Mouse (Mus musculus) granulocyte monocyte progenitor cell, adult 5-6 weeks (primary cell): ENCODE data around the gene Notch3. TPM values are rescaled to one million over a fixed set of nuclear protein-coding genes. Genes with fewer than 3 reads are reported as not detected.
"Not testable (repeated sequence)": the region's sequence is repeated elsewhere in the genome, so short reads cannot be mapped to it uniquely, and the experiment has no call there.

Experiments used
- ATAC-seq: replicated peaks from 2 replicates; pipeline ENCODE4 v1.8.0; 2016; ENCODE audit warnings: mild to moderate bottlenecking, moderate TSS enrichment, inconsistent platforms; ENCODE audit not compliant: poor library complexity, severe bottlenecking
- total RNA-seq, 2 experiments: library from RNA; stranded (forward) in 1 of 2; stranded (reverse) in 1 of 2; fragments of 200-712, 200-1000 nt in 1 of 2; fragments of >200 nt in 1 of 2; fragmentation: Nextera tagmentation in 1 of 2; gene quantifications; 2 replicates each; pipeline ENCODE4 v1.2.3; 2014 to 2017

Gene Notch3
- total RNA-seq (2014; fragmentation: Nextera tagmentation), result not detected in 2 replicates
- not detected in 2 replicates for total RNA-seq (2017)

DNA sequence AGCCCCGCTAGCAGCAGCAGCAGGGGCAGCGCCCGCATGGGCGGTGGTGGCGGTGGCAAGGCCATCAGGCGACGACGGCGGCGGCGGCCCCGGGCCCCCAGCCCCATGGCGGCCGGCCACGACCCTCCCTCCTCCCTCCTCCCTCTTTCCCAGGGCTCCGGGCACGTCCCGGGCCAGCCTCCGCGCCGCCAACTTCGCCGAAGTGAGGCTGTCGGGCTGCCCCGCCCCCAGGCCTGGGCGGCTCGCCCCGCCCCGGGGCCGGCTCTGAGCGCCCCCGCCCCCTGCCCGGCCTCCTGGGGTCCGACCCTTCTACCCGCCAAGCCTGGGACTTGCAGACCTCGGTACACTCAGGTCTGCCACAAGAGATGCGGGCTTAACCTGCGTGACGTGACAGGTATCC, at the start of gene Notch3:
Notch3 (minus strand) TSS at position 166 of the 400 bp plus-strand sequence.
- ATAC-seq, result no peak

DNA sequence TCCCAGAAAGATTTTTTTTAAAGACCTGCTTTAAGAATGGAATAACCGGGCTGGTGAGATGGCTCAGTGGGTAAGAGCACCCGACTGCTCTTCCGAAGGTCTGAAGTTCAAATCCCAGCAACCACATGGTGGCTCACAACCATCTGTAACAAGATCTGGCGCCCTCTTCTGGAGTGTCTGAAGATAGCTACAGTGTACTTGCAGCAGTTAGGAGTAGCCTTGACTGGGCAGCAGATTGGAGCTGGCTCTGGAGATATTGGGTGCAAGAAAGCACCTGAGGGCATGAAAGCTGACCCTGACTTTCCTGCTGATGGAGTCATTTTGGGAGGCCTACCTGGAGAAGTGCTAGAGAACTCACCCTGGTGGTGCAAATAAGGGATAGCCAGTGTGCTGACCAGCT, 48.9 kb upstream of the Notch3 start:
- ATAC-seq, result not testable (repeated sequence)

- not testable (repeated sequence) for ATAC-seq
Measured at GRCm38 (mm10) chr17:32211554-32211953, 44.9 kb upstream of the Notch3 start.

GRCm38 (mm10) chr17:32209752-32210151, 43.1 kb upstream of the Notch3 start:
- peak; percentile 40; the same call in 1 of the 2 replicates for ATAC-seq

- no peak for ATAC-seq
Measured at GRCm38 (mm10) chr17:32209144-32209543, 42.5 kb upstream of the Notch3 start.

GRCm38 (mm10) chr17:32207586-32208245, 41.1 kb upstream of the Notch3 start:
- ATAC-seq, result no peak

DNA sequence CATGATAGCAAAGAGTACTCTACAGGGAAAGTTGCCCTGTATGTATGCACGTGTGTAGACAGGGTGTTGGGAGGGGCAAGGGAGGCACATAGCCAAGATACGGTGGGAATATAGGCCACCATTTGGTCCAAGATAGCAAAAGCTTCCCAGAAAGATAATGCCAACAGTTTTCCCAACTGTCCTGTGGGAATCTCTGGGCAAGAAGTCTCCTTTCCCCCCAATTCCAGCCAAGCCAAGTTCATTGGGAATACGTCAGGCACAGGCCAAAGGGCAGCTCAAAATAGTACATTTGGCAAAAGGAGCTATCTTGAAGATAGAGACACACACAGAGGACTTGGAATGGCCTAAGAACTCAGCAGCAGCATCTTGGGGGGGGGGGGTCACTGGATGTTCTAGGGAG, 38.7 kb upstream of the Notch3 start:
- ATAC-seq, result no peak

- no peak for ATAC-seq
Measured at GRCm38 (mm10) chr17:32202972-32203371, 36.3 kb upstream of the Notch3 start.

- ATAC-seq, result no peak
Measured at GRCm38 (mm10) chr17:32201086-32201485, 34.4 kb upstream of the Notch3 start.

GRCm38 (mm10) chr17:32199796-32200195, 33.1 kb upstream of the Notch3 start:
- no peak for ATAC-seq

- ATAC-seq, result no peak
Measured at GRCm38 (mm10) chr17:32197156-32197555, 30.5 kb upstream of the Notch3 start.

DNA sequence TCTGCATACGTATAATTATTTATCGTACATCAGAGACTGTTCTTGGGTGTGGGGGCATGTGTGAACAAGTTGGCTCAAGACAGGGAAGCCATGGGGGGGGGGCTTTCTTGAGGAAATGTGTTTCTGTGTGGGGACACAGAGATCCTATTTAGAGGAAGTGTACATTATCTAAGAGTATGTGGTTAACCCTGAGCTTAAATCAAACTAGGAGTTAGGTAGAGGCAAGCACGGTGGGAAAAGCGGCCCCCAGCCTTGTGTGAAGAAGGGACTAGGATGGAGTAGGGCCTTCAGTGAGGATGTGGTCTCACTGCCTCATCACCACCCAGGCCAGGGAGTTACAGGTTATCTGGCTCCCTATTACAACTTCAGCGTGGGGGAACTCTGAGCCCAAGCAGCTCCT, 29.1 kb upstream of the Notch3 start:
- ATAC-seq, result peak; percentile 58

DNA sequence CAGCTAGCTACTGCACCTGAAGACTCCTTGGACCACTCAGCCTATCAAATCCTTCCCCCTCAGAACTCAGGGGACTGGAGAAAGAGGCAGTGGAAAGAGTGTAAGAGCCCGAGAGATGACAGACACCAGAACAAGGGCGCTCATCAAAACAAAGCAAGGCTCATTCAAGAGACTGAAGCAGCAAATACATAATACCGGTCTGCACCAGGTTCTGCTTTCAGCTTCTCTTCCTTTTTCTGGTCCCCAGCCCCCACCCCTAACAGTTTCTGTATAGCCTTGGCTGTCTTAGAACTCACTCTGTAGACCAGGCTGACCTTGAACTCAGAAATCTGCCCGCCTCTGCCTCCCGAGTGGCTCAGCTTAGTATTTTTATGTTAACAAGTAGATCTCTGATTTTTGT, 26.4 kb upstream of the Notch3 start:
- ATAC-seq, result no peak

- ATAC-seq, result peak; percentile 49
Measured at GRCm38 (mm10) chr17:32189850-32190249, 23.2 kb upstream of the Notch3 start.

- peak; percentile 43; the same call in 1 of the 2 replicates for ATAC-seq
Measured at GRCm38 (mm10) chr17:32188863-32189636, 22.4 kb upstream of the Notch3 start, which contains the start of gene Ephx3. Gene Ephx3, minus strand, starts transcription at chr17:32189549.

DNA sequence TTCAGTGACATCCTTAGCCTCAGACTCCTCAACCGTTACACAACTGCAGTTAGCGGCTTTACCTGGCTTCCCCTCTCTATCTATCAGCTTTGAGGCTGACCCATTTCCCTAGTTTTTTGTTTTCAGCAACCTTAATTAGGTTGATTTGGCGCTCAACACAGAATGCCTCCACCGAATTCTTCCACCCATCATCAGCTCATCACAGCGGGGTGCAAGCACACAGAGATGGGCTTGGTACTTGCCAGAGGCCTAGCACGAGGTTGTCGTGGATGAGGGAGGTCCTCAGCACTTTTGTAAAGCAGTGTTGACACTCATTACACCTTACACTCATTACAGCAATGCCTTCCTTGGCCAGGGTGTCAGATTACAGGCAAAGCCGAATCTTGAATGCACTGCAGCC, 16.4 kb upstream of the Notch3 start:
- no peak for ATAC-seq

DNA sequence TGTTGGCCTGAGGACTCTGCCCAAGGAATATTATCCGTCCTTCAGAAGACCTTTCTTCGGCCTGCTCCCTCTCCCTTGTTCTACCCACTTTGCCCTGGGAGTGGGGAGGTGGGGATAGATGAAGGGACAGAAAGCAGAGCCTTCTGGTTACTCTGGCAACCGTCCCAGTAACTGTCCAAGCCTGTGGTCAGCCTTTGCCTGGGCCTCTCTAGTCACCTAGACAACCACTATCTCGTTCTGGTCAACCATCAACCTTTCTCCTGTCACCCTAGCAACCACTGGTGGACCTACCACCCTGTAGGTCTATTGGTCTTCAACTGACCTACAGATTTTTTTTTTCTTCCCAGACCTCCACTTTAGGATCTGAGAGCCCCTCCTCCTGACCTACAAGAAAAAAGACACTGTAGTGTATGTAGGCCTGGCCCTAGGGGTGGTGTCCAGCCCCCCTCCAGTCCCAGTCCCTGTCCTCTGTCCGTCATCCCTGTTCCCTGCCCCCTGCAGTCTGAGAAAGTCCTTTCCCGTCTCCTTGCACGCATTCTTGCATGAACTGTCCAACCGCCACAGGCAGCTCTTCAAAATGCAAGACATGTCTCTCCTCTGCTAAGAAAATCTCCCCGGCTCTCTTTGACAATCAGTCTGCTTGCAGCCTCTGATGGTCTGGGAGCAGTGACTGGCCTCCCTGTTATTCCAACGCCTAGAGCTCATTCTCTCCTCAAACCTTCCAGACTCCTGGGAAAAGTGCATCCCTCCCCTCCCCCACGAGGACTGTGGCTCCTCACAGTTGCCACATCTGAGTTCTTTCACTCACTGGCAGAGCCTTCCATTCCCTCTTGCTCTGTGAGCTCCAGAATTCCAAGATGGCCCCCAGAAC, 13.2 kb upstream of the Notch3 start:
- ATAC-seq, result no peak

- no peak for ATAC-seq
Measured at GRCm38 (mm10) chr17:32176919-32177318, 10.3 kb upstream of the Notch3 start.

DNA sequence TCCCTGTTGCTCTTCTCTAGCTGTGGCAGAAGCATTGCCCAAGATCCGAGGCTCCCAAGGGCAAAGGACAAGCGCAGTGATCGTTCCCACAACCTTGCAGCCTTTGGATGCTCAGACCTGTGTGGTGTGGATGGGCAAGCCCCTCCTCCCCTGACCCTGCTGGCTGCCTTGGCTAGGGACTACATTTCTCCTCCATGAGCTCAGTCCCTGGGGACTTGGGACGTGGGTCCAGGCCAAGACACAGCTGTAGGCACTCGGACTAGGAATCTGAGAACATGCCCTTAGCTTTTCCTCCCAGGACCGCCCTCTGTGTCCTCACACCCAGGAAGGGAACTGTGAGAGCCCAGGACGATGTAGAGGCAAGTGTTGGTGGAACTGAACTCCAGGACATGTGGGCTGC, 6.5 kb upstream of the Notch3 start:
- ATAC-seq, result no peak

DNA sequence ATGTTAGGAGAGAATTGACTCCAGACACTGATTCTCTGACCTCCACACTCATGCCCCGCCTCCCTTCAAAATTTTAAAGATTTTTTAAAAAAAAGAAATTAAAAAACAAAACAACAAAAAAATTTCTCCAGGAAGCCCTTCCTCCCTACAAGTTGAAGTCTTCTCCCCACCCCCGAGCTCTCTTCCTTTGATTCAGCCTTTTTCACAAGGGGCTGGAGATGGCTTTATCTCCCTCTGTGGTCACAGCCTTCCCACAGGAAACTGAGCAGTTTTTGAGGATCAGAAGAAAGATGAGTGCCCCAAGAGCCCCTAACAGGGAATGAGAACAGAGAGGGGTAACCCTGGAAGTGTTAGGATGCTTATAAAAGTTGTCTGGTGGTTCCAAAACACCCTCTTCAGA, 5.8 kb upstream of the Notch3 start:
- ATAC-seq, result no peak
